Mouse (Mus musculus) lung, embryonic 14.5 days (tissue): ENCODE data around the gene Lrig2. TPM values are rescaled to one million over a fixed set of nuclear protein-coding genes. Genes with fewer than 3 reads are reported as not detected.

Experiments
- ATAC-seq: fragments of 200-750 bp; cut with Nextera tagmentation; 2 replicates; pipeline ENCODE4 v1.8.0; 2017; ENCODE audit warnings: mild to moderate bottlenecking, moderate TSS enrichment, moderate library complexity; ENCODE audit not compliant: insufficient read depth
- DNase-seq: peaks from one replicate; pipeline ENCODE4 v3.0.0-alpha.2; 2015
- H3K27ac ChIP-seq: fragments of 300-500 bp; sonication (generic); 2 replicates; pipeline ENCODE4 v1.5.1; 2014; ENCODE audit warnings: low read depth, mild to moderate bottlenecking, moderate library complexity
- H3K27me3 ChIP-seq: fragments of 300-500 bp; sonication (generic); 2 replicates; pipeline ENCODE4 v1.6.1; 2014; ENCODE audit warnings: low read length, control low read depth; ENCODE audit not compliant: insufficient read depth
- H3K36me3 ChIP-seq: fragments of 300-500 bp; sonication (generic); 2 replicates; pipeline ENCODE4 v1.6.1; 2014; ENCODE audit warnings: control low read depth; ENCODE audit not compliant: insufficient read depth
- H3K4me1 ChIP-seq: fragments of 300-500 bp; sonication (generic); 2 replicates; pipeline ENCODE4 v1.6.1; 2014; ENCODE audit warnings: antibody characterized with exemption, control low read depth; ENCODE audit not compliant: insufficient read depth
- H3K4me2 ChIP-seq: fragments of 300-500 bp; sonication (generic); 2 replicates; pipeline ENCODE4 v1.6.1; 2014; ENCODE audit warnings: mild to moderate bottlenecking
- H3K4me3 ChIP-seq: fragments of 300-500 bp; sonication (generic); 2 replicates; pipeline ENCODE4 v1.5.1; 2014; ENCODE audit warnings: low read depth, low read length
- H3K9ac ChIP-seq: fragments of 300-500 bp; sonication (generic); 2 replicates; pipeline ENCODE4 v1.6.1; 2014
- H3K9me3 ChIP-seq: fragments of 300-500 bp; sonication (generic); 2 replicates; pipeline ENCODE4 v1.6.1; 2016; ENCODE audit warnings: low read depth, low read length, control low read depth
- CTCF ChIP-seq: IDR thresholded peaks from 2 replicates; pipeline ENCODE4 v1.5.1; 2016; ENCODE audit warnings: antibody characterized with exemption, low read depth
- WGBS: fragments of 180-500 bp; shearing (Covaris S2); extraction: QIAGEN DNeasy Blood & Tissue Kit; methylation state at CpG from one replicate; pipeline ENCODE4 v1.1.7; 2014; 5-methylcytosine and 5-hydroxymethylcytosine counted together
- polyA plus RNA-seq: library from polyadenylated mRNA; unstranded; fragments of >200 nt; fragmentation: Nextera tagmentation; extraction: Ambion mirVana; gene quantifications from 2 replicates; pipeline ENCODE4 v1.2.1, GENCODE M21; 2014

Gene Lrig2
- polyA plus RNA-seq, 1 experiment from 2014 or later: 18.8 TPM

- Histone ChIP-seq H3K9ac (no peak overlapping the region), H3K4me1 (peaks cover 10% of the 10 kb centered on the region; the same call in 1 of the 2 replicates), H3K36me3 (no peaks in the 10 kb centered on the region), H3K4me3 (no peak overlapping the region), H3K9me3 (no peaks in the 10 kb centered on the region), H3K4me2 (no peak overlapping the region), H3K27me3 (no peaks in the 10 kb centered on the region), H3K27ac (no peak overlapping the region; the same call in 1 of the 2 replicates)
- DNase-seq: no peak
- TF ChIP-seq CTCF: no peak
- WGBS: 46% methylated on average over 8 of the region's 8 CpGs
- ATAC-seq: no peak
Measured at GRCm38 (mm10) chr3:104349203-104349846, 162.4 kb downstream of the Lrig2 start.

Other genes with a start within 250 kb of the Lrig2 start
- gene Slc16a1, start 126.8 kb upstream of the Lrig2 start, polyA plus RNA-seq: 31.0 and 33.4 TPM in 2 replicates